Mouse (Mus musculus) bone marrow, adult 2 months (tissue): ENCODE results near the gene Lims1. TPM values are rescaled to one million over a fixed set of nuclear protein-coding genes. Genes with fewer than 3 reads are reported as not detected.
A peak's percentile ranks its signal among the peaks of the same experiment; 100 is the strongest.

Source experiments
- H3K27ac ChIP-seq: fragments of 200-500 bp; 2 replicates; pipeline ENCODE4 v1.5.1; 2012; ENCODE audit warnings: low read depth, mild to moderate bottlenecking, control low read depth, inconsistent platforms, low read length; ENCODE audit not compliant: control insufficient read depth, poor library complexity, insufficient read depth
- H3K4me1 ChIP-seq: fragments of 200-500 bp; 2 replicates; pipeline ENCODE4 v1.6.1; 2011; ENCODE audit warnings: low read length; ENCODE audit not compliant: control insufficient read depth, insufficient read depth
- H3K4me3 ChIP-seq: fragments of 200-500 bp; replicated peaks from 2 replicates; pipeline ENCODE3; 2011; ENCODE audit warnings: mild to moderate bottlenecking, low read depth, low read length, control low read depth; ENCODE audit not compliant: control insufficient read depth
- CTCF ChIP-seq: fragments of 200-500 bp; IDR thresholded peaks from 2 replicates; pipeline ENCODE4 v1.5.1; 2011; ENCODE audit warnings: low read length, control low read depth; ENCODE audit not compliant: control insufficient read depth, insufficient read depth
- POLR2A ChIP-seq: fragments of 200-500 bp; IDR thresholded peaks from 2 replicates; pipeline ENCODE4 v1.6.1; 2011; ENCODE audit warnings: low read depth, mild to moderate bottlenecking, control low read depth, low read length, borderline replicate concordance; ENCODE audit not compliant: control insufficient read depth
- WGBS: fragments of 180-500 bp; shearing (Covaris S2); methylation state at CpG from one replicate; pipeline ENCODE4 v1.1.7; 2018; 5-methylcytosine and 5-hydroxymethylcytosine counted together
- polyA plus RNA-seq: library from polyadenylated mRNA; stranded (reverse); fragments of >200 nt; gene quantifications from 2 replicates; pipeline ENCODE4 v1.2.4, GENCODE M21; 2011; ENCODE audit warnings: low replicate concordance; ENCODE audit not compliant: missing spikeins, insufficient read depth, insufficient read length

The Lims1 gene
- polyA plus RNA-seq, 1 experiment, result 44.1 TPM

- no peak for TF ChIP-seq CTCF
- TF ChIP-seq POLR2A, result no peak
- Histone ChIP-seq H3K4me3 (peak overlapping the region; percentile 44), H3K27ac (peak overlapping the region; percentile 51; the same call in 1 of the 2 replicates), H3K4me1 (peaks cover 3% of the 10 kb centered on the region; the same call in 1 of the 2 replicates)
- WGBS, result 34% methylated on average over 7 of the region's 7 CpGs
These were observed 70.1 kb downstream of the Lims1 start for GRCm38 (mm10) chr10:58393026-58394014.

GRCm38 (mm10) chr10:58394170-58394569 is 70.9 kb downstream of the Lims1 start:
- H3K4me1 ChIP-seq, result peaks cover 3% of the 10 kb centered on the region; the same call in 1 of the 2 replicates
- no peak overlapping the region for H3K4me3 ChIP-seq
- 87% methylated on average over 10 of the region's 10 CpGs for WGBS
- H3K27ac ChIP-seq, result 0 out of 2 replicates have a peak overlapping the region, but pooled peaks have one; percentile 4
- TF ChIP-seq CTCF (no peak), POLR2A (no peak)

- TF ChIP-seq POLR2A (no peak), CTCF (no peak)
- no peak overlapping the region for H3K4me3 ChIP-seq
- H3K4me1 ChIP-seq, result peaks cover 3% of the 10 kb centered on the region; the same call in 1 of the 2 replicates
- 93% methylated on average over 4 of the region's 4 CpGs for WGBS
- no peak overlapping the region for H3K27ac ChIP-seq
These were observed 72.0 kb downstream of the Lims1 start for GRCm38 (mm10) chr10:58395315-58395714.

GRCm38 (mm10) chr10:58395723-58396122 is 72.5 kb downstream of the Lims1 start:
- TF ChIP-seq POLR2A (no peak), CTCF (no peak)
- peaks cover 3% of the 10 kb centered on the region; the same call in 1 of the 2 replicates for H3K4me1 ChIP-seq
- no peak overlapping the region for H3K27ac ChIP-seq
- H3K4me3 ChIP-seq, result no peak overlapping the region
- 90% methylated on average over 2 of the region's 2 CpGs for WGBS

- H3K4me3 ChIP-seq, result no peak overlapping the region
- H3K4me1 ChIP-seq, result peaks cover 2% of the 10 kb centered on the region; the same call in 1 of the 2 replicates
- 93% methylated on average over 3 of the region's 3 CpGs for WGBS
- no peak for TF ChIP-seq CTCF
- no peak for TF ChIP-seq POLR2A
- H3K27ac ChIP-seq, result no peak overlapping the region
These were observed 73.3 kb downstream of the Lims1 start for GRCm38 (mm10) chr10:58396600-58396999.

- Histone ChIP-seq H3K27ac (no peak overlapping the region), H3K4me1 (no peaks in the 10 kb centered on the region), H3K4me3 (no peak overlapping the region)
- WGBS, result 91% methylated on average over 8 of the region's 8 CpGs
- no peak for TF ChIP-seq POLR2A
- TF ChIP-seq CTCF, result no peak
These were observed 75.7 kb downstream of the Lims1 start for GRCm38 (mm10) chr10:58398941-58399340.

GRCm38 (mm10) chr10:58401838-58402237 is 78.6 kb downstream of the Lims1 start:
- WGBS, result 87% methylated on average over 3 of the region's 3 CpGs
- Histone ChIP-seq H3K4me1 (no peaks in the 10 kb centered on the region; the same call in 1 of the 2 replicates), H3K27ac (no peak overlapping the region), H3K4me3 (no peak overlapping the region)
- no peak for TF ChIP-seq CTCF
- no peak for TF ChIP-seq POLR2A

- H3K4me1 ChIP-seq, result no peaks in the 10 kb centered on the region; the same call in 1 of the 2 replicates
- WGBS, result 81% methylated on average over 6 of the region's 6 CpGs
- H3K4me3 ChIP-seq, result no peak overlapping the region
- TF ChIP-seq POLR2A (no peak), CTCF (no peak)
- no peak overlapping the region for H3K27ac ChIP-seq
These were observed 81.4 kb downstream of the Lims1 start for GRCm38 (mm10) chr10:58404639-58405038.
